Mouse (Mus musculus): ENCODE results near the gene Eif3a.
A peak's percentile ranks its signal among the peaks of the same experiment; 100 is the strongest.

The Eif3a gene

GRCm38 (mm10) chr19:60758896-60759835, 31.3 kb downstream of the Eif3a start:
- no peak for DNase-seq

GRCm38 (mm10) chr19:60757099-60757785, 33.2 kb downstream of the Eif3a start:
- DNase-seq, result no peak

GRCm38 (mm10) chr19:60756192-60757098, 34.0 kb downstream of the Eif3a start:
- peak; percentile 61 for DNase-seq

DNA sequence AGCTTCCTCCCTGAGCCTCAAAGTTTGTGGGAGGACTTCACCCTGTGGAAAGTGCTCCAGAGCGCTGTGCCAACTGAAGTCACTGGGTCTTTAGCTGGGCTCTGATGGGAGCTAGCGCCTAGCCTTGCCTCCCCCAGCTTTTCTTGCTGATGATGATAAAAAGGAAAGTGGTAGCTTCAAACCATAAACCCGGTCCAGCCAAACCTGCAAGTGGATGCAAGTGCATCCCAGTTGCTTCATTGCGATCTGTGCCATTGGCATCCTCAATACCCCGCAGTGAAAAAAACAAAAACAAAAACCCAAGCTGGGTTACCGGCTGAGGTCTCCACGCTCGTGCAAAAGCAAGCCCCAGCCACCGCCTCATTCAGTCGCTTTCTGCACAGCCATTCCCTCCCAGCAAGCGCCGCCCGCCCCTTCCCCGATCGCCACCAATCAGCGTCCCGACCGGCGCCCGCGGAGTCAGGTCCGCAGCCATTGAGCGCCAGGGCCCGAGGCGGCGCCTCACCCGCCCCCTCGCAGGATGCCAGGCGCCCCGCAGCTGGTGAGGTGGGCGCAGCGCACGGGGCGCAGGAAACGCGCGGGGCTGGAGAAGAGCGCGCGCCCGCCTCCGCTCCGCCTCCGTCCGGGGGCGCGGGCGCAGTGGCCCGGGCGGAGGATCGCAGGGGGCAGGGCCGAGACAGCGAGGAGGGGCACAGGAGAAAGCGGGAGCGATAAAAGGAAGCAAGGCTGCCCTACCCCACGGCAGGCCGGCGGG, 34.8 kb downstream of the Eif3a start, which contains the start of gene Nanos1:
Nanos1 (plus strand) TSS at position 550 of the 754 bp plus-strand sequence.
- peak; percentile 90 for DNase-seq

DNA sequence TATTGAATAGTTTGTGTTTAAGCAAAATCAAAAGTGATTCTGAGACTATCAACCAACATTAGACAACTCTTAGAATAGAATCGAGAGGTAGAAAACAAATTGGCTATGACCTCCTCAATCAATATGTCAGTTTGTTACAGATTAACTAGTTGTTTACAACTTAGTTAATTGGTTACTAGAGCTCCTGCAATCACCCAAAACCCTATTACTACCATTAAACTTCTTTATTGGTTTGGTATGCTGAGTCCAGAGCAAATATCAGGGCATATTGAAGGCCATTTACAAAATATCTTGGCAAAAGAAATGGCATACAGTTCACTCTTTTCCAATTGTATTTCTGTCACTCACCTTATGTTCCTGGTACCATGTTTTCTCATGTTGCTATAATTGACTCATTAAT, 42.7 kb downstream of the Eif3a start:
- no peak for DNase-seq

GRCm38 (mm10) chr19:60743767-60744547, 46.5 kb downstream of the Eif3a start:
- DNase-seq, result no peak

DNA sequence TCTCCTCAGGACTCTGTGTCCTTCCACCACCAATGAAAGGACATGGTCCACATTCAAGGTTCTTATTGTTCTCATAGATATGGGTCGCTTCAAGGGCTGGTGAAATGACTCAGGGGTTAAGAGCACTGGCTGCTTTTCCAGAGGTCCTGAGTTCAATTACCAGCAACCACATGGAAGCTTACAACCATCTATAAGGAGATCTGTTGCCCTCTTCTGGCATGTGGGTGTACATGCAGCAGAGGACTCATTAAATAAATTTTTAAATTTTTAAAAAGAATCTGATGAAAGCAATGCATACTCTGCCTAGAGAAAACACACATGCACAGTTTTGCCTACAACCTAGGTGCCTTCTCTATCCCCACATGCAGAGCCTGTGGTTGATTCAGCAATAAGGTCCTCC, 49.9 kb downstream of the Eif3a start:
- no peak for DNase-seq

- DNase-seq, result no peak
Measured at GRCm38 (mm10) chr19:60731966-60732365, 58.5 kb downstream of the Eif3a start.

DNA sequence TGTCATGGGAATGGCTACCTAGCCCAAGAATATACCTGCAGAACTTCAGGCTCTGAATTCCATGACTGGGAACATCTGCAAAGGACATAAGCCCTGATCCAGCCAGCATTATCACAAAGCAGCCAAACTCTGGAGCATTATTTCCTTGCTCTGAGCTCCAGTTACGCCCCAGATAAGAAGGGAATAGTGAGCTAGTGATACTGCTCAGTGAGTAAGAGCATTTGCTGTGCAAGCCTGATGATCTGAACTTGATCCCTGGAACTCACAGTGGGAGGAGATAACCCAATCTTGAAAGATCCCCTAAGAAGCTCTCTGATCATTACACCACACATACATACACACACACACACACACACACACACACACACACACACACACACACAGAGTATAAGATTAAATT, 59.2 kb downstream of the Eif3a start:
- no peak for DNase-seq

- no peak for DNase-seq
Measured at GRCm38 (mm10) chr19:60730281-60730852, 60.1 kb downstream of the Eif3a start.

- DNase-seq, result no peak
Measured at GRCm38 (mm10) chr19:60716381-60716780, 74.1 kb downstream of the Eif3a start.

DNA sequence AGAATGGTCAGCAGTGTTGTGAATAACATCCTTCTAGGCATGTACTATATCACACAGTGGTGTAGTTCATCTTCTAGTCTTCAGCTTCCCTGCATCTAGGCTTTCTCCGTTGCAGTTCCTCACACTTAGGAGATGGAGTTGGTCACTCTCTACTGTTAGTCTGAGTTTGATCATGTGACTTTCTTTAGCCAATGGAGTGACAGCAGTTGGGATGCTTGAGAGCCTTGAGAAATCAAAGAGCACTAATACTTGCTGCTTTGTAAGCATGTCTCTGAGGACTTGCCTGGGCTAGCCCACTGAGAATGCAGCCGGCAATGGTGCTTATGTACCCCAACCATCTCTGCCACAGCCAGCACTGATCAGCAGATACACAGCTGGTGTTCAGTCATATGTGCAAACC, 77.9 kb downstream of the Eif3a start:
- no peak for DNase-seq

Measured in right cerebral cortex, postnatal 4 days (tissue).